Mouse (Mus musculus): Measurements from ENCODE around the gene Rasgrp3. TPM values are rescaled to one million over a fixed set of nuclear protein-coding genes. Genes with fewer than 3 reads are reported as not detected.
"Not testable (repeated sequence)": the region's sequence is repeated elsewhere in the genome, so short reads cannot be mapped to it uniquely, and the experiment has no call there.

Rasgrp3 gene
- polyA plus RNA-seq, 1 experiment from 2014 or later = 11.4 TPM

- H3K27ac ChIP-seq (replicated peaks; ENCODE audit: low read depth, low read length); ATAC-seq (replicated peaks; ENCODE audit: insufficient number of reproducible peaks, low FRiP score, low TSS enrichment, low read depth); H3K27me3 ChIP-seq (ENCODE audit: control insufficient read depth, insufficient read depth, low read length); H3K4me2 ChIP-seq (ENCODE audit: low read depth, low read length); H3K9ac ChIP-seq (replicated peaks; ENCODE audit: low read length); DNase-seq (ENCODE audit: low spot score); H3K4me3 ChIP-seq (ENCODE audit: low read depth, low read length); H3K36me3 ChIP-seq (replicated peaks; ENCODE audit: control insufficient read depth, insufficient read depth, low read depth, low read length); H3K9me3 ChIP-seq (replicated peaks; ENCODE audit: control insufficient read depth, low read length); H3K4me1 ChIP-seq (ENCODE audit: control insufficient read depth, insufficient read depth, low read length): not testable (repeated sequence)
- WGBS = 85% methylated on average over 1 of the region's 1 CpGs
Observed at GRCm38 (mm10) chr17:75463223-75463622, 27.5 kb downstream of the Rasgrp3 start.

DNA sequence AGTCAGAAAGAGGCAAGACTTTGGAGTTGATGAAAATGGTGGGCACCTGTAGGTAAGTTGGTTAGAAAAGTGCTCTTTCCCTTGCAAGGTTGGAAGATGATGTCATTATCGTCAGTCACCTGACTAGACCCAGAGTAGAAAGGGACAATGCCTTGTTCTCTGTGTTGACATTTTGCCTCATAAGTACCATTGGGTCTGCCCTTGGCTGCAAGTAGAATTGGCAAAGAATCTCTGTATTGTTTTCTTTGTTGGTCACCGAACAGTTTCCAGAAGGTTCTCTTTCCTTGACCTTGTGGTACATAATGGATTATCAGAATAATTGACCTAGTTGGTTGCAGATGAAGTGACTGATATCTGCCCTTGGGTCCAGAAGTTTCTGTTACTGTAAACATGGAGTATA, 27.9 kb downstream of the Rasgrp3 start:
- Histone ChIP-seq H3K4me2 (ENCODE audit: low read depth, low read length) (no peak overlapping the region), H3K4me3 (ENCODE audit: low read depth, low read length) (no peak overlapping the region), H3K9me3 (replicated peaks; ENCODE audit: control insufficient read depth, low read length) (no peaks in the 10 kb centered on the region), H3K27me3 (ENCODE audit: control insufficient read depth, insufficient read depth, low read length) (no peaks in the 10 kb centered on the region), H3K36me3 (replicated peaks; ENCODE audit: control insufficient read depth, insufficient read depth, low read depth, low read length) (no peaks in the 10 kb centered on the region), H3K9ac (replicated peaks; ENCODE audit: low read length) (no peak overlapping the region), H3K27ac (replicated peaks; ENCODE audit: low read depth, low read length) (no peak overlapping the region), H3K4me1 (ENCODE audit: control insufficient read depth, insufficient read depth, low read length) (no peaks in the 10 kb centered on the region; the same call in 1 of the 2 replicates)
- no peak for DNase-seq (ENCODE audit: low spot score)
- 90% methylated on average over 2 of the region's 2 CpGs for WGBS
- ATAC-seq (replicated peaks; ENCODE audit: insufficient number of reproducible peaks, low FRiP score, low TSS enrichment, low read depth) = no peak

- ATAC-seq (replicated peaks; ENCODE audit: insufficient number of reproducible peaks, low FRiP score, low TSS enrichment, low read depth) (no peak), DNase-seq (ENCODE audit: low spot score) (no peak)
- Histone ChIP-seq H3K9ac (replicated peaks; ENCODE audit: low read length) (no peak overlapping the region), H3K27me3 (ENCODE audit: control insufficient read depth, insufficient read depth, low read length) (no peaks in the 10 kb centered on the region), H3K4me2 (ENCODE audit: low read depth, low read length) (no peak overlapping the region), H3K36me3 (replicated peaks; ENCODE audit: control insufficient read depth, insufficient read depth, low read depth, low read length) (no peaks in the 10 kb centered on the region), H3K4me3 (ENCODE audit: low read depth, low read length) (no peak overlapping the region), H3K27ac (replicated peaks; ENCODE audit: low read depth, low read length) (no peak overlapping the region), H3K4me1 (ENCODE audit: control insufficient read depth, insufficient read depth, low read length) (no peaks in the 10 kb centered on the region; the same call in 1 of the 2 replicates), H3K9me3 (replicated peaks; ENCODE audit: control insufficient read depth, low read length) (no peaks in the 10 kb centered on the region)
- 7% methylated on average over 9 of the region's 9 CpGs for WGBS
Observed at GRCm38 (mm10) chr17:75464331-75464982, 28.8 kb downstream of the Rasgrp3 start.

GRCm38 (mm10) chr17:75464983-75465634, 29.4 kb downstream of the Rasgrp3 start:
- Histone ChIP-seq H3K36me3 (replicated peaks; ENCODE audit: control insufficient read depth, insufficient read depth, low read depth, low read length) (no peaks in the 10 kb centered on the region), H3K9ac (replicated peaks; ENCODE audit: low read length) (no peak overlapping the region), H3K27me3 (ENCODE audit: control insufficient read depth, insufficient read depth, low read length) (no peaks in the 10 kb centered on the region), H3K4me3 (ENCODE audit: low read depth, low read length) (0 out of 2 replicates have a peak overlapping the region, but pooled peaks have one; percentile 10), H3K4me1 (ENCODE audit: control insufficient read depth, insufficient read depth, low read length) (no peaks in the 10 kb centered on the region; the same call in 1 of the 2 replicates), H3K27ac (replicated peaks; ENCODE audit: low read depth, low read length) (no peak overlapping the region), H3K9me3 (replicated peaks; ENCODE audit: control insufficient read depth, low read length) (no peaks in the 10 kb centered on the region), H3K4me2 (ENCODE audit: low read depth, low read length) (peak overlapping the region; percentile 25; the same call in 1 of the 2 replicates)
- 10% methylated on average over 15 of the region's 15 CpGs for WGBS
- no peak; the same call in 1 of the 2 replicates for ATAC-seq (replicated peaks; ENCODE audit: insufficient number of reproducible peaks, low FRiP score, low TSS enrichment, low read depth)
- peak; percentile 55 for DNase-seq (ENCODE audit: low spot score)

- Histone ChIP-seq H3K27ac (replicated peaks; ENCODE audit: low read depth, low read length) (no peak overlapping the region), H3K4me3 (ENCODE audit: low read depth, low read length) (0 out of 2 replicates have a peak overlapping the region, but pooled peaks have one; percentile 10), H3K27me3 (ENCODE audit: control insufficient read depth, insufficient read depth, low read length) (no peaks in the 10 kb centered on the region), H3K4me2 (ENCODE audit: low read depth, low read length) (peak overlapping the region; percentile 25; the same call in 1 of the 2 replicates), H3K4me1 (ENCODE audit: control insufficient read depth, insufficient read depth, low read length) (no peaks in the 10 kb centered on the region; the same call in 1 of the 2 replicates), H3K9me3 (replicated peaks; ENCODE audit: control insufficient read depth, low read length) (no peaks in the 10 kb centered on the region), H3K36me3 (replicated peaks; ENCODE audit: control insufficient read depth, insufficient read depth, low read depth, low read length) (no peaks in the 10 kb centered on the region), H3K9ac (replicated peaks; ENCODE audit: low read length) (no peak overlapping the region)
- ATAC-seq (replicated peaks; ENCODE audit: insufficient number of reproducible peaks, low FRiP score, low TSS enrichment, low read depth) = no peak
- WGBS = 59% methylated on average over 14 of the region's 14 CpGs
- no peak for DNase-seq (ENCODE audit: low spot score)
Observed at GRCm38 (mm10) chr17:75465635-75465997, 29.9 kb downstream of the Rasgrp3 start.

GRCm38 (mm10) chr17:75466948-75467347, 31.3 kb downstream of the Rasgrp3 start:
- Histone ChIP-seq H3K36me3 (replicated peaks; ENCODE audit: control insufficient read depth, insufficient read depth, low read depth, low read length) (no peaks in the 10 kb centered on the region), H3K4me1 (ENCODE audit: control insufficient read depth, insufficient read depth, low read length) (no peaks in the 10 kb centered on the region; the same call in 1 of the 2 replicates), H3K27me3 (ENCODE audit: control insufficient read depth, insufficient read depth, low read length) (no peaks in the 10 kb centered on the region), H3K9ac (replicated peaks; ENCODE audit: low read length) (no peak overlapping the region), H3K4me2 (ENCODE audit: low read depth, low read length) (no peak overlapping the region), H3K9me3 (replicated peaks; ENCODE audit: control insufficient read depth, low read length) (no peaks in the 10 kb centered on the region), H3K4me3 (ENCODE audit: low read depth, low read length) (no peak overlapping the region), H3K27ac (replicated peaks; ENCODE audit: low read depth, low read length) (no peak overlapping the region)
- no peak for ATAC-seq (replicated peaks; ENCODE audit: insufficient number of reproducible peaks, low FRiP score, low TSS enrichment, low read depth)
- no peak for DNase-seq (ENCODE audit: low spot score)
- WGBS = 87% methylated on average over 4 of the region's 4 CpGs

GRCm38 (mm10) chr17:75467526-75467925, 31.8 kb downstream of the Rasgrp3 start:
- no peaks in the 10 kb centered on the region for H3K27me3 ChIP-seq (ENCODE audit: control insufficient read depth, insufficient read depth, low read length)
- no peak overlapping the region for H3K4me2 ChIP-seq (ENCODE audit: low read depth, low read length)
- H3K36me3 ChIP-seq (replicated peaks; ENCODE audit: control insufficient read depth, insufficient read depth, low read depth, low read length) = no peaks in the 10 kb centered on the region
- H3K4me1 ChIP-seq (ENCODE audit: control insufficient read depth, insufficient read depth, low read length) = no peaks in the 10 kb centered on the region; the same call in 1 of the 2 replicates
- 95% methylated on average over 2 of the region's 2 CpGs for WGBS
- H3K4me3 ChIP-seq (ENCODE audit: low read depth, low read length) = no peak overlapping the region
- no peak overlapping the region for H3K27ac ChIP-seq (replicated peaks; ENCODE audit: low read depth, low read length)
- DNase-seq (ENCODE audit: low spot score) = no peak
- H3K9ac ChIP-seq (replicated peaks; ENCODE audit: low read length) = no peak overlapping the region
- no peaks in the 10 kb centered on the region for H3K9me3 ChIP-seq (replicated peaks; ENCODE audit: control insufficient read depth, low read length)
- ATAC-seq (replicated peaks; ENCODE audit: insufficient number of reproducible peaks, low FRiP score, low TSS enrichment, low read depth) = no peak

- Histone ChIP-seq H3K9ac (replicated peaks; ENCODE audit: low read length) (no peak overlapping the region), H3K4me1 (ENCODE audit: control insufficient read depth, insufficient read depth, low read length) (no peaks in the 10 kb centered on the region; the same call in 1 of the 2 replicates)
- 93% methylated on average over 10 of the region's 10 CpGs for WGBS
Observed at GRCm38 (mm10) chr17:75468479-75469114, 32.9 kb downstream of the Rasgrp3 start.

More at GRCm38 (mm10) chr17:75468479-75469114, 32.9 kb downstream of the Rasgrp3 start:
- Histone ChIP-seq H3K36me3 (replicated peaks; ENCODE audit: control insufficient read depth, insufficient read depth, low read depth, low read length) (no peaks in the 10 kb centered on the region), H3K4me2 (ENCODE audit: low read depth, low read length) (no peak overlapping the region), H3K27me3 (ENCODE audit: control insufficient read depth, insufficient read depth, low read length) (no peaks in the 10 kb centered on the region), H3K27ac (replicated peaks; ENCODE audit: low read depth, low read length) (no peak overlapping the region), H3K9me3 (replicated peaks; ENCODE audit: control insufficient read depth, low read length) (no peaks in the 10 kb centered on the region), H3K4me3 (ENCODE audit: low read depth, low read length) (no peak overlapping the region)
- ATAC-seq (replicated peaks; ENCODE audit: insufficient number of reproducible peaks, low FRiP score, low TSS enrichment, low read depth) = no peak
- DNase-seq (ENCODE audit: low spot score) = no peak

Measured in embryonic facial prominence, embryonic 11.5 days (tissue).